Mouse (Mus musculus) cerebellum, adult 2 months (tissue): ENCODE data around the gene Gp5. TPM values are rescaled to one million over a fixed set of nuclear protein-coding genes. Genes with fewer than 3 reads are reported as not detected.
A peak's percentile ranks its signal among the peaks of the same experiment; 100 is the strongest.

ENCODE experiments used
- DNase-seq, 2 experiments: peaks; one replicate each; pipeline ENCODE4 v3.0.0; 2021
- H3K27ac ChIP-seq: fragments of 200-500 bp; 2 replicates; pipeline ENCODE4 v1.5.1; 2012; ENCODE audit warnings: low read length, control low read depth, inconsistent platforms; ENCODE audit not compliant: insufficient read depth
- H3K27me3 ChIP-seq: fragments of 200-500 bp; 2 replicates; pipeline ENCODE4 v1.6.1; 2012; ENCODE audit warnings: inconsistent platforms, mild to moderate bottlenecking, low read length, moderate library complexity; ENCODE audit not compliant: control insufficient read depth, insufficient read depth
- H3K4me1 ChIP-seq: fragments of 200-500 bp; 2 replicates; pipeline ENCODE4 v1.6.1; 2011; ENCODE audit warnings: low read length; ENCODE audit not compliant: control insufficient read depth, insufficient read depth
- H3K4me3 ChIP-seq: fragments of 200-500 bp; replicated peaks from 2 replicates; pipeline ENCODE3; 2011; ENCODE audit warnings: mild to moderate bottlenecking, low read depth, low read length, control low read depth; ENCODE audit not compliant: insufficient read depth
- CTCF ChIP-seq: fragments of 200-500 bp; IDR thresholded peaks from 2 replicates; pipeline ENCODE4 v1.5.1; 2011; ENCODE audit warnings: low read depth, mild to moderate bottlenecking, control low read depth, low read length, moderate library complexity, borderline replicate concordance; ENCODE audit not compliant: insufficient read depth
- POLR2A ChIP-seq: fragments of 200-500 bp; IDR thresholded peaks from 2 replicates; pipeline ENCODE4 v1.6.1; 2011; ENCODE audit warnings: low read length, control low read depth, borderline replicate concordance; ENCODE audit not compliant: insufficient read depth
- WGBS: fragments of 180-500 bp; shearing (Covaris S2); methylation state at CpG from one replicate; pipeline ENCODE4 v1.1.7; 2018; 5-methylcytosine and 5-hydroxymethylcytosine counted together
- polyA plus RNA-seq: library from polyadenylated mRNA; depleted of rRNA; stranded (reverse); fragments of >200 nt; gene quantifications from 2 replicates; pipeline ENCODE4 v1.2.3, GENCODE M21; 2012

Gene Gp5
- polyA plus RNA-seq, 1 experiment, result 1.4 TPM

DNA sequence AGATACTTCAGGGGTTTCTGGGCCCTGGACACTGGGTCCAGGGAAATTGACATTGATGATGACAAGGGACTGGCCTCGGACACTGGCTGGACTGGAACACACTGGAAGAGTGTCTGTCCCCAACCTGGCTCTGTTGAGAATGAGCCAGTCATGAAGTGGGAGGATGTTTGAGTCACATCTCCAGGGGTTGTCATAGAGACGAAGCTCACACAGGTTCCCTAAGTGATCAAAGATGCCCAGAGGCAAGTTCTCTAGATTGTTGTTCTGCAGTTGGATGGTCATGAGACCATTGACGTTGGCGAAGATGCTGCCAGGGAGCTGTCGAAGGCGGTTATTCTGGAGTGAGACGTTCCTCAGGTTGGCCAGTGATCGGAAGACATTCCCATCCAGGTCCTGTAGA is 37.5 kb downstream of the Gp5 start:
- no peaks in the 10 kb centered on the region for H3K4me1 ChIP-seq
- H3K4me3 ChIP-seq, result no peak overlapping the region
- 89% methylated on average over 8 of the region's 8 CpGs for WGBS
- no peaks in the 10 kb centered on the region for H3K27me3 ChIP-seq
- no peak overlapping the region for H3K27ac ChIP-seq
- TF ChIP-seq POLR2A (no peak), CTCF (no peak)
- DNase-seq, result no peak

DNA sequence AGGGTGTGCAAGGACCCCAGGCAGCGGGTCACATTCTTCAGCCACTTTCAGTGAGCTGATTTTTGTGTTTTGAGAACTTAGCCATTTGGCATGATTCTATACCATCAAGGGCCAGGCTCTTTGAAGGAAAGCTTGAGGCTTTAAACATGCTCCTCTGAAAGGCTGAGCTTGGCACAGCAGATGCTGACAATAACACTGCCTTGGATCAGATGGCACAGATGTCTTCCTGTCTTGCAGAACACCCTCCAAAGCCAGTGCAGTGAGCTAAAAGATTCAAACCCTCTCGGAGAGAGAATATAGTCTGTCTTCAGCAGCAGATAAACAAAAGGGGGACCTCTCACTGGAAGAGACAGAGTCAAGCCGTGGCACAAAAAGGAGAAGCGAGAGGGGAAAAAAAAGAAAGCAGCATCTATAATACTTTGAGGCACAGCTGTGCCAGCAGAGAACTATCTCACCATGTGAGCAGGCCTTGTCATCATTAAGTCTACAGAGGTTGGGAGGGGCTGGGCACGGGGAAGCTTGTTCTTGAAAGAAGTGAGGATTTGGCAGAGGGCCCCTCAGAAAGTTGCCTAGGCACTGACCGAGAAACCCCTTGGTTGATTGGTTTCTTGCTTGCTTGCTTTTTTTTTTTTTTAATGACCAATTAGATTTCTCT is 38.5 kb downstream of the Gp5 start:
- TF ChIP-seq CTCF, result no peak
- no peak for TF ChIP-seq POLR2A
- Histone ChIP-seq H3K4me3 (no peak overlapping the region), H3K4me1 (no peaks in the 10 kb centered on the region), H3K27me3 (no peaks in the 10 kb centered on the region), H3K27ac (no peak overlapping the region)
- no peak for DNase-seq
- 47% methylated on average over 6 of the region's 6 CpGs for WGBS

DNA sequence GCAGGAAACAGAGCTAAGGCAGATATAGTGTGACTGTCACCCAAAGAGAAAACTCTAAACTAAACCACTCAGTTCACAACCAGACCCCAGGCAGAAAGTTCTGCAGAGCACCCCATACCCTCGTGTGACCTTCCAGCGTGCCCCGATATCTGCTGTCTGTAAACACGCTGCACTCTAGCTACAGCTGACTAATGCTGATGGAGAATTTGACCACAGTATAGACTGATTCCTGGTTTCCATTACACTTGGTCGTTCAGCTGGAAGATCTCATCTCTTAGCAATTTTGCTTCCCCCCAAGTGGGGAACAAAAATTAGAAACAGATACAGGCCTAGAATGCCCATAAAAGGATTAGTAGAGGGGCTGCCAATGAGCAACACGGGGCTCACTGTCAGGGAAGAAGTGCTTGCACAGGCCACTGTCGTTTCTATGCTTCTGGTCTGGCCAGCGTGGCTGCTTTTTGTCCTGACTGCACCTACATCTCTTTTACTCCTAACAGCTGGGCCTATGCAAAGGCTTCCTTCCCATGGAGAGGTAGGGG is 39.3 kb downstream of the Gp5 start:
- 62% methylated on average over 8 of the region's 8 CpGs for WGBS
- Histone ChIP-seq H3K27me3 (no peaks in the 10 kb centered on the region), H3K4me1 (no peaks in the 10 kb centered on the region), H3K4me3 (no peak overlapping the region), H3K27ac (no peak overlapping the region)
- TF ChIP-seq CTCF, result no peak
- no peak for TF ChIP-seq POLR2A
- no peak for DNase-seq

DNA sequence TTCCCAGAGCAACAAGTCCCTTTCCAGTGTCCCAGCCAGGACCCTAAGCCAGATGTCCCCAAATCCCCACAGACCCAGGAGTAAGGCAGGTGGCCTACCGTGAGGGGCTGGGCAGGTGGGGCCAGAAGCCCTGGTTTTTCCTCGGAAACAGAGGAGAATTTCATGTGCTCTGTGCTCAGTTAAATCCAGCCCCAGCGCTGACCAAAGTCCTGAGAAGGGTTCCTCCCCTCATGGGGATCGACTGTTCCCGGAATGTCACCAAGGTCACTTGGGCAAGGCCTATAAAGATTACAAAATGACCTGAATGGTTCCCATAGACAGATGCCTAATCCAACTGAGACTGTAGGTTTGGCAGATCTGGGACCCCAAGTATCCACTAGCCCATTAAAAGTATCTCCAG is 43.2 kb downstream of the Gp5 start, which contains the start of gene Cpn2:
Gene Cpn2 (minus strand): TSS at position 141 of the 400 bp plus-strand sequence.
- no peak for DNase-seq
- Histone ChIP-seq H3K27me3 (no peaks in the 10 kb centered on the region), H3K27ac (no peak within 1 kb of the TSS)

DNA sequence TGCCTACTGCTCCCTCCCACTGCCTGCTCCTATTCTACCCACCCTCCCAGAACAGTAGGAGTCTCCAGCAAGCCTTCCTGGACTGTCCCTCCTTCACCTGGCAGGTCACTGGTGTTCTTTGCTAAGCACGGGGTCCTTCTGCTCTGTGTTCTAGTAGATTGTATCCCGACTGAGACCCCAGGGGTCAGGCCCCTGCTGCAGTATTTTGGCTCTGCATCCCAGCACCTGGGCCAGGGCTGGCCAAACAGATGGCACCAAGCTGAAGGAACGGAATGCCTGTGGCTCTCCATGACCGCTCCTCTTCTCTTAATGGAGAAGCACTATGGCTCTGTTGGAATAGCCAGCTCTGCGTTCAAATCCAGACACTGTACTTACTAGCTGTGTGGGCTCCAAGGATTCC is 44.0 kb downstream of the Gp5 start:
- DNase-seq, result no peak
- 19% methylated on average over 5 of the region's 5 CpGs for WGBS
- no peaks in the 10 kb centered on the region for H3K27me3 ChIP-seq
- H3K4me1 ChIP-seq, result no peaks in the 10 kb centered on the region
- H3K4me3 ChIP-seq, result no peak overlapping the region
- TF ChIP-seq POLR2A (no peak), CTCF (no peak)
- H3K27ac ChIP-seq, result no peak overlapping the region

More for the DNA sequence above, 43.2 kb downstream of the Gp5 start, which contains the start of gene Cpn2:
- Histone ChIP-seq H3K4me3 (no peak within 1 kb of the TSS), H3K4me1 (no peaks in the 10 kb centered on the region)
- WGBS, result 85% methylated on average over 5 of the region's 5 CpGs
- TF ChIP-seq POLR2A (no peak), CTCF (no peak)

DNA sequence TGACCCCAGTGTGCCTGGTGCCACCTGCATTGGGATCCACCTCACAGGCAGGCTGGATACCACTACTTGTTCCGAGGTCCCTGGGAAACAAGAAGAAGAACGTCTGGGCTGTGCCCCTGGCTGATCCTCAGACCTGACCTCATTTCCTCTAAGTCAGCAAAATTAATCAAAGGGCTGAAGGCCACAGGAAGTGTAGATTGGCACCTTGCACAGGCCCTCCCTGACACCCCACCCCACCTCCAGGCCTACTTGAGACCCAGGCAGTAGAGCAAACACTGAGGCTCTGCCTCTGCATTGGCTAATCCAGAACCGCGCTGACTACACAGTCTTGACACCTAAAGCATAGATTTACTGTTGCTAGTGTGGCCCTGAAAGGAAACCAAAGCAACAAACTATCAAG is 45.0 kb downstream of the Gp5 start:
- 87% methylated on average over 4 of the region's 4 CpGs for WGBS
- no peak overlapping the region for H3K27ac ChIP-seq

DNA sequence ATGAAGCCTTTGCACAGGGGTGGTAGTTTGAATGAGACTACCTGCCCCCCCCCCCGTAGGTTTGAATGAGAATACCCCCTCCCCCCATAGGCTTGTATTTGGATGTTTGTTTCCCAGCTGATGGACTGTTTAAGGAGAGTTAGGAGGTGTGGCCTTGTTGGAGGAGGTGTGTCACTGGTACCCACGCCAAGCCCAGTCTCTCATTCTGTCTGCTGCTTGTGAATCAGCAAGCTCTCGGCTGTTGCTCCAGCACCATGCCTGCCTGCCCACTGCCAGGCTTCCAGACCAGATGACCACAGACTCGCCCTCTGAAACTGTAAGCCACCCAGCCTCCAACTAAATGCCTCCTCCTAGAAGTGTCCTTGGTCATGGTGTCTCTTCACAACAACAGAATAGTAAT is 47.4 kb downstream of the Gp5 start:
- Histone ChIP-seq H3K27me3 (no peaks in the 10 kb centered on the region), H3K4me1 (no peaks in the 10 kb centered on the region; the same call in 1 of the 2 replicates), H3K27ac (no peak overlapping the region), H3K4me3 (no peak overlapping the region)
- 72% methylated on average over 4 of the region's 4 CpGs for WGBS
- TF ChIP-seq POLR2A (no peak), CTCF (no peak)
- DNase-seq, result no peak

More for the DNA sequence above, 45.0 kb downstream of the Gp5 start:
- Histone ChIP-seq H3K27me3 (no peaks in the 10 kb centered on the region), H3K4me3 (no peak overlapping the region), H3K4me1 (no peaks in the 10 kb centered on the region)
- DNase-seq, result no peak
- TF ChIP-seq POLR2A (no peak), CTCF (no peak)

DNA sequence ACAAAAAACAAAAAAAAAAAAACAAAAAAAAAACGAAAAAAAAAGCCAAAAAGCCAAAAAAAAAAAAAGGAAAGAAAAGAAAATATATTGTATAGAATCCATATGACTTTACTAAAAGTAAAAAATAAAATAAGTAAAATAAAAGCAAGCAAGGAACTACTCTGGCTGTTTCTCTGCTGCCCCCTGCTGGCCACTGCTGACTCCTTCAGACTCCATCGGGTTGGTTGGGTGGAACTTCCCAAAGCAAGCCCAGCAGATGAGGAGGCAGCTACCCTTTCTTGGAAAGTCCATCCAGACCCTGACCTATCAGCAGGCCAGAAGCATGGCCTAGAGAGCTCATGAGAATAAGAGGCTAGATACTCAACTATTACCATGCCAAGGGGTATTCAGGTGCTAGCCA is 47.9 kb downstream of the Gp5 start:
- Histone ChIP-seq H3K4me3 (no peak overlapping the region), H3K27me3 (no peaks in the 10 kb centered on the region), H3K27ac (no peak overlapping the region), H3K4me1 (no peaks in the 10 kb centered on the region; the same call in 1 of the 2 replicates)
- WGBS, result 1% methylated on average over 2 of the region's 2 CpGs
- peak; percentile 41 to 64 for DNase-seq
- no peak for TF ChIP-seq POLR2A
- peak; percentile 78 for TF ChIP-seq CTCF
